Mouse (Mus musculus) myocyte (in vitro differentiated cells): ENCODE results near the gene Hmox2.

Experiments
- POLR2A ChIP-seq: IDR thresholded peaks from one replicate; pipeline ENCODE4 v1.6.1; 2011; ENCODE audit warnings: low read depth, mild to moderate bottlenecking, control low read depth, moderate library complexity; ENCODE audit not compliant: insufficient read length
- REST ChIP-seq: IDR thresholded peaks from one replicate; pipeline ENCODE4 v1.6.1; 2011; ENCODE audit warnings: mild to moderate bottlenecking, control low read depth, moderate library complexity; ENCODE audit not compliant: insufficient read depth, insufficient read length
- SRF ChIP-seq: IDR thresholded peaks from one replicate; pipeline ENCODE4 v1.6.1; 2011; ENCODE audit warnings: low read depth; ENCODE audit not compliant: control insufficient read depth, insufficient read length
- TCF12 ChIP-seq: IDR thresholded peaks from one replicate; pipeline ENCODE4 v1.6.1; 2011; ENCODE audit warnings: mild to moderate bottlenecking, control low read depth; ENCODE audit not compliant: poor library complexity, insufficient read depth, severe bottlenecking

- TF ChIP-seq REST (no peak), TCF12 (no peak), POLR2A (no peak), SRF (no peak)
Measured at GRCm38 (mm10) chr16:4789810-4790559, 63.8 kb downstream of the Hmox2 start, which contains the start of gene Cdip1.
